Mouse (Mus musculus) lung, postnatal 0 days (tissue): Measurements from ENCODE around the gene Acer3.

Experiments
- CTCF ChIP-seq: IDR thresholded peaks from 2 replicates; pipeline ENCODE4 v1.5.1; 2016; ENCODE audit warnings: antibody characterized with exemption, mild to moderate bottlenecking
- EP300 ChIP-seq: IDR thresholded peaks from 2 replicates; pipeline ENCODE4 v1.6.1; 2016; ENCODE audit warnings: antibody characterized with exemption, mild to moderate bottlenecking, control low read depth

DNA sequence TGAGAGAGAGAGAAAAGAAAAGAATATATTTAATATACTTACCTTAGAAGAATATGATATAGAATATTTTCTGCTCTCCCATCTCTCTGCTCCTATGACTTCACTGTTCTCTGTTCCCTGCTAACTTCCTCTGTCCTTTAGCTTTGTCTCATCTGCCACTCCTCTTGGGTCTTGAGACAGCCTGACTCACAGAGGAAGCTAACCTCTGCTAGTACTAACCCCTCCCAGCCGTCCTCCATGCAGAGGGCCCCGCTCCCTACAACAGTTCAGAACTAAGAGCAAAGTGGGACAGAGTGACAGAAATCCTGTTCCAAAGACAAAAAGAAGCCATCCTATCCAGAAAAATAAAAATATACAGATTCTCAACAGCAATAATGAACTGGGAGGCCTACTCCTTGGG is at the start of gene Acer3:
- TF ChIP-seq EP300 (no peak), CTCF (no peak)
